Mouse (Mus musculus) heart, postnatal 14 days (tissue): ENCODE measurements around the gene Hist1h2bg. TPM values are rescaled to one million over a fixed set of nuclear protein-coding genes. Genes with fewer than 3 reads are reported as not detected.
"Not testable (repeated sequence)": the region's sequence is repeated elsewhere in the genome, so short reads cannot be mapped to it uniquely, and the experiment has no call there.

ENCODE experiments used
- DNase-seq, 2 experiments: peaks; one replicate each; pipeline ENCODE4 v3.0.0; 2021 to 2022
- intact Hi-C: fragments of 180-260 bp; cut with DNase I; formaldehyde crosslinking; loops from one replicate; pipeline ENCODE4 v1.15.1; 2025
- total RNA-seq, 2 experiments: library from RNA; stranded (reverse); gene quantifications; 2 replicates each; pipeline ENCODE4 v1.2.3; 2021

Hist1h2bg gene
- total RNA-seq, 2 experiments from 2014 or later: 100 to 175 TPM

DNA sequence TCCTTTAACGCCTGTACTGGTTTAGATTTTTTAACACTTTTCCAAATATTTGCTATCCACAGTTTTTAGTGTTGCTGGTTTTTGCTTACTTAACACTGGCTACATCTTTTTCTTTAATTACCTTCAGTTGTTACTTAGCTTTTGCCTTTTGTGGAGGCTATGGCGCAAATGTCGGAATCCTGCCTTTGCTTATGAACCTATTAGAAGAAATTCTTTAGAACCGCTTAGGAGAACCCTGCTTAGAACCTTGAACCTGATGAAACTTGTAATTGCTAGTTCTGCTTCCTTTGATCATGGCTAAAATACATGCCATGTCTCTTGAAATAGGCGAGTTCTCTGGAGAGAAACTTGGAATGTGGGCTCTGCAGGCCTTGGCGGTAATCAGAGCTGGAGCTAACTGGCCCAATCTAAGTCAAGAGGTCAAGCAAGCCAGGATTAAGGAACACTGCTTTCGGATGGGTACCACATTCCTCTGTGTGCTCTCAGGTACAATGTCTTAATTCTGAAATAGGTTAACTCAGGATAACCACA, 5.2 kb downstream of the Hist1h2bg start:
- DNase-seq: no peak
- intact Hi-C loops: no loop called here

DNA sequence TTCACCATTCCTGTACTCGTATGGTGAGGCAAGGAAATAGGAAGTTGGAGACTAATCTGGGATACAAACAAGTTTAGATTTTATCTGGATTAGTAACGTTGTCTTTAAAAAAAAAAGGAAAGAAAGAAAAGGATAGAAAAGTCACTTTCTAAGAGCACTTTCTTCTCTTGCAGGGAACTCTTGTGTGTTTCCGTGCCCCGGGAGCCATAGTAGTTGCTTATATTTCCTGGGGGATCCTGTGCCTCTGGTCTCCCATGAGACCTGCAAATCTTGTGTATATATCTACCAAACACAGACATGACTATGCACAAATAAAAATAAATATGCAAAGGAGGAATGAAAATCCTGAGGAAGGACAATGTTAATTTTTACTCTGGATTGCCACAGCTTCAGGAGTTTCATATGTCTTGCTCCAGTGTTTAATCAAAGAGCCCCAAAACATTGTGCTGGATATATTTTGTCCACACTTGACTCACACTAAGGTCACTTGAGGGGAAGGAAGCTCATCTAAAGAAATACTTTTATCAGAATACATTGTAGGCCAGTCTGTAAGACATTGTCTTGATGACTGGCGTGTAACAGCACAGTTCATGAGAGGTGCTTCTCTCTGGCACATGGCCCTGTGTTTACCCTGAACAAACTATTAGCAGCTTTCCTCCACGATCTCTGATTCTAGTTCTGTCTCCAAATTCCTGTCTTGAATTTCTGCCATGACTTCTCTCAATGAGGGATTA, 5.9 kb downstream of the Hist1h2bg start:
- DNase-seq: no peak
- intact Hi-C loops: no loop called here

DNA sequence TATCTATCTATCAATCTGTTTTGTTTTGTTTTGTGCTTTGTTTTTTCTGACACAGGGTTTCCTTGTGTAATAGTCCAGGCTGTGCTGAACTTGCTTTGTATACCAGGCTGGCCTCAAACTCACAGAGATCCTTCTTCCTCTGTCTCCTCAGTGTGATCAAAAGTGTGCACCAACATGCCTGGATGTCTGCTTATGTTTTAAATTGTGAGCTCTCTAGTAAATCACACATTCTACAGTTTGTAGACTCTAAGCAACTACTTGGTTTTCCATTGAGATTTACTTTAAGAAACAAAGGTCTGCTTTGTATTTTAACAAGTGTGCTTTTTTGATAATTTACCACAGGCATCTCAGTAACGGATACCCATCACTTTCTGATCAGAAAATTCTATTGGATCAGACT, 6.6 kb downstream of the Hist1h2bg start:
- intact Hi-C loops: no loop called here
- no peak for DNase-seq

DNA sequence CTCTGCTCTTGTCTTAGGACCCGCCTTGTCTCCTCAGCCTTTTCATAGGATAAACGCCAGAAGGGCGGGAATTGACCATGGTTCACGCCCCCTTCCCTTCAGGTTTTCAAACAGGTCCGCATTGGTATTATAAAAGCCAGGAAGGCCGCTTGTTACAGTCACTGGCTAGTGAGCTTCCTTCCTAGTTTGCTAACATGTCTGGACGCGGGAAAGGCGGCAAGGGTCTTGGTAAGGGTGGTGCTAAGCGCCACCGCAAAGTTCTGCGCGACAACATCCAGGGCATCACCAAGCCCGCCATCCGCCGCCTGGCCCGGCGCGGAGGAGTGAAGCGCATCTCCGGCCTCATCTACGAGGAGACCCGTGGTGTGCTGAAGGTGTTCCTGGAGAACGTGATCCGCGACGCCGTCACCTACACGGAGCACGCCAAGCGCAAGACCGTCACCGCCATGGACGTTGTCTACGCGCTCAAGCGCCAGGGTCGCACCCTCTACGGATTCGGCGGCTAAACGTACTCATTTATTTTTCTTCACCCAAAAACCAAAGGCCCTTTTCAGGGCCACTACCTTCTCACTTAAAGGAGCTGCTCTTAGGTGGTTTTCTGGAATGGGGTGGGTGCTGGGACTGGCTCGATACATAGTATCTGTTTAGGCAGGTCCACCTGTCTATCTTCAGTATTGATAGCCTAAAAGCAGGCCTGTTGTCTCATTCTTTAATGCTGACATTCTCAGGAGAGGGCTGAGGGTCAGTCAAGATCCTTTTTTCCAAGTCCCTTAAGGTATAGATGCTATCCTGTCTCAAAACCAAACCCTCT, 10.4 kb downstream of the Hist1h2bg start, which contains the start of gene Hist1h4d:
Gene Hist1h4d (plus strand): TSS at position 191 of the 811 bp plus-strand sequence.
- peak; percentile 91 to 98 for DNase-seq
- intact Hi-C loops: loop anchor here (5.0 to 10.0 kb wide), 4 partner anchors 49 to 1827 kb away; partner anchors contain the start of genes Hist1h1c, Hist1h1t, Hist1h2af and Hist1h2ak

DNA sequence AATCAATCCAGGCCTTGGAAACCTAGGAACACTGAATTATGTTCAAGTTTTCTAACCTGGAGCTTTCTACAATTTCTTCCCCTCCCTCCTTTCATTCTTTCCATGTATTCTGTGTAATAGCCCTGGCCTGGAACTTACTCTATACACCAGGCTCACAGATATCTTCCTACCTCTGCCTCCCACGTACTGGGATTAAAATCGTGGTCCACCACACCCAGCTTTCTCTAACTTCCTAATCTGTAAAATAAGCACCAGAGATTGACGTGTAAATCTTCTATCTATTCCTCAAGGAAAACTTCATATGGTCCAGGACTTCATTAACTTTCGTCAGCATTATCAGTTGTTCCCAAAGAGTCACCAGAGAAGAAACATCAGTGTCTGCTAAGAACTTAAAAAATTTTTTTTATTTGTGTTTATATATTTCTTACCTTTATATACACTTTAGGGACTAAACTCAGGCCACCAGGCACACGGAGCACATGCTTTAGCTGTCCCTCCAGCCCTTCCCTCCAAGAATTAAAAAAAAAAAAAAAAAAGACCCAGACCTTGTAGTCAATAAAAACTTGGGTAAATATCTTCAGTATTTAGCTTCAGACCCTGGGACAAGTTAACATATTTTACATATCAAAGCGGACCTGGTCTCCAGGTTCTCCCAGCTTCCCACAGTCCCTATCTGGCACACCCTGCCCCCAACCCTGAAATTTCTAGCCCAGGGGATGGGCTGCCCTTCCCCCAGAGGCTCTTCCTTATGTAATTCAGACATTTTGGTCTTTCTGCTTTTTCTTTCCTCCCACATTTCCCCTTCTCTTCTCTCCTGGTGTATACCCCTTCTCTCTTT, 11.2 kb downstream of the Hist1h2bg start:
- DNase-seq: no peak
- intact Hi-C loops: loop anchor here (5.0 to 10.0 kb wide), 4 partner anchors 50 to 1828 kb away; partner anchors contain the start of genes Hist1h1c, Hist1h1t, Hist1h2af and Hist1h2ak

DNA sequence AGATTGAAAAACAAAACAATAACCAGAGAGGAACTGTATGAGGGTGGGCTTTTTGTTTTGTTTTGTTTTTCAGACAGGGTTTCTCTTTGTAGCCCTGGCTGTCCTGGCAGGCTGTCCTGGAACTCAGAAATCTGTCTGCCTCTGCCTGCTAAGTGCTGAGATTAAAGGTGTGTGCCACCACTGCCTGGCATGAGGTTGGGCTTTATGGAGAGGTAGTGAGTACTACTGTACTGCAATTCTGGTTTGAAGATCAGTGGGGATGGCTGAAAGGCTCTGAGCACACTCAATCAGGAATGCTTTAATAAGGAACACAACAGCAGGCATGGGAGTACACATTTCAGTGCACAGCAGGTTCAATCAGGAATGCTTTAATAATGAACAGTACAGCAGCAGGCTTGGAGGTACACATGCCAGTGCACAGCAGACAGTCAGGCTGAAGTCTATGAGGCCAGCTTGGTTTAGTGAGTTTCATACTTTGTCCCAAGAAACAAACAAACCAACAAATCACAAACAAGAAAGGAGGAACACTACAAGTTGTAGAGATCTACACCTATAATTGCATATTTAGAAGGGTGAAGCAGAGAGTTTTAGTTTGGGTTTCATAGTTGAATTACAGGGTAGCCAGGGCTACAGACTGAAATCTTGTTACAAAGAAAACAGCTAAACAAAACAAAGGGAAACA, 12.3 kb downstream of the Hist1h2bg start:
- intact Hi-C loops: loop anchor here (5.0 to 10.0 kb wide), 4 partner anchors 51 to 1829 kb away; partner anchors contain the start of genes Hist1h1c, Hist1h1t, Hist1h2af and Hist1h2ak
- DNase-seq: no peak

DNA sequence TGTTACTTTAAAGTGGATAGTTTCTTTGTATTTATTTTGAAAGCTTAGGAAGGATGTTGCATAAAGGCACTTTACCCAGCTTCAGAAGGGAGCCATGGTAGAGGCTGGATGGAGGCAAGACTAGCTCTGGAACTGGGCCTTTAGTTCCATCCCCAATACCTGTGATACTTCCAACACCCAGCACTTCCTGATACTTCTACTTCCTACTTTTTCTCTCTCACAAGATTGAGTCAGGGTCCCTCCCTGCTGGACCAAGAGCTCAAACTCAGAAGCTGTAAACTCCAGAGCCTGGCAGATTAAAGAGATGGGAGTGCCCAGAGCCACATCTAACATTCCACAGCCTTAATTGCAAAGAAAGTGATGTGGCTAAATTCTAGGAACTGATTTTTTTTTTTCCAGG, 13.1 kb downstream of the Hist1h2bg start:
- intact Hi-C loops: loop anchor here (5.0 to 10.0 kb wide), 4 partner anchors 52 to 1830 kb away; partner anchors contain the start of genes Hist1h1c, Hist1h1t, Hist1h2af and Hist1h2ak
- DNase-seq: no peak

DNA sequence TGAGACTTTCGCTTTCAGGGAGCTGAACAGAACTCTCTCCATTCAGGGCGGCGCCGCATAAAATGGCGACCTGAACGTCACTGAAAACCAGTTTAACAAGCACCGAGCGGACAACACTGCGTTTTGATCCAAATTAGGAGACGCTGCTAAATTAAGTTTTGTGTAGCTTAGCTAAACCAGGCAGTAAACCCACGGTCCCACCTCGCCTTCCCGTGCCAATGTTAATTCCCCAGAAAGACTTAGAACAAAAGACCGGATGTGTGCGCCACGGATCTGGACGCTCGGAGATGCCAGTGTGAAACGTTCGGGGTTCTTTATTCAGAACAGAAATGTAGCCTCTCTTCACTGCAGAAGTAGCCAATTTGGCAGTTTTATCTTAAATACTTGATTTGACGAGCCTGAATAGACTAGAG, 13.8 kb downstream of the Hist1h2bg start:
- peak; percentile 65 to 79 for DNase-seq
- intact Hi-C loops: loop anchor here (5.0 to 10.0 kb wide), 2 partner anchors 37 to 1830 kb away; partner anchors contain the start of genes Hist1h1e, Hist1h2ak, Hist1h2be and Hist1h2bn

DNA sequence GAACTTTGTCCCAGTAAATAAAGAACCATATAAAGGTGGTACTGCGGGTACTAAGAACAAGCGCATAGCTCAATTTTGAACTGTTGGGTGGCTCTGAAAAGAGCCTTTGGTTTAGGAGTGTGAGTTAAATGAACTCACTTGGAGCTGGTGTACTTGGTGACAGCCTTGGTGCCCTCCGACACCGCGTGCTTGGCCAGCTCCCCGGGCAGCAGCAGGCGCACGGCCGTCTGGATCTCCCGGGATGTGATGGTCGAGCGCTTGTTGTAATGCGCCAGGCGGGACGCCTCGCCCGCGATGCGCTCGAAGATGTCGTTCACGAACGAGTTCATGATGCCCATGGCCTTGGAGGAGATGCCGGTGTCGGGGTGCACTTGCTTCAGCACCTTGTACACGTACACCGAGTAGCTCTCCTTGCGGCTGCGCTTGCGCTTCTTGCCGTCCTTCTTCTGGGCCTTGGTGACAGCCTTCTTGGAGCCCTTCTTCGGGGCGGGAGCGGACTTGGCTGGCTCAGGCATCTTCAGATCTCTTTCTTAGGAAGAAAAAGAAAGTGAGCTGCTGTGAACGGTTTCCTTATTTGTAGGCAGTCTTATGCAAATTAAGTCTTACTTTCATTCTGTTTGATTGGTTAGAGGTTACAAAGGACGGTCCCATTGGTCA, 14.4 kb downstream of the Hist1h2bg start:
- intact Hi-C loops: loop anchor here (5.0 to 10.0 kb wide), 2 partner anchors 37 to 1831 kb away; partner anchors contain the start of genes Hist1h1e, Hist1h2ak, Hist1h2be and Hist1h2bn
- DNase-seq: peak; percentile 62 to 67

DNA sequence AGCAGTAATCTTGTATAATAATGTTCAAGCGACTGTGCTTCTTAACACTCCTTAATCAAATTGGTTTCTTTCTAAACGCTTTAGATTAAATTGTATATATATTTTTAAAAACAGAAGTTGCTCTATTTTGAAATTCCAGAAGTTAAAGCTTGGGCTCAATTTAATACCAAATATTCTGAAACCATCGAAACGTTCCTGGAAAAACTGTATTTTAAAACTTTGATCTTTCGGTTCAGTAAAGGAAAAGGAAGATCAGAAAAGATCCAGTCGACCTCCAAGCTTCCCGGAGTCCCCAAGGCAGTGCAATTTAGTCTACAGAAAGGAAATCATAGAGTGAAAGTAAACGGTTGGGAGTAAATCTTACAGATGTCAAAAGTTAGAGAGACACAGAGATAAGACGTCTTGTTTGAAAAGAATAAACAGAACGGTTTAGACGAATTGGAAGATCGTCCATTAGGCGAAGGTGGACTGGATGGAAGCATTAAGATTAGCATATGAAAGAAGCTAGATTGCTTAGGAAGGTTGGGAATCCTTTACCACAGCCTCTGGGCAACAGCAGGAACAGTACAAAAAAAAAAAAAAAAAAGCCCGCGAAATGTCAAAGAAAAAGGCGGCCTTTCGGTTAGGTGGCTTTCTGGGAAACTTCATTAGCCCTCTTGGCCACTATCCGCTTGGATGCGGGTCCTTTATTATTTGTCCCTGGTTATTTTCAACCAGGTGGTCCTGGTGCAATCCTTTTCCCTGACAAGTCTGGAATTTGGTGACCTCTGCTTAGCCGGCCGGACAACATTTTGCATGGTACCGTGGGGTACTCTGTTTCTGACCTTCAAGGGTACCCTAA, 15.1 kb downstream of the Hist1h2bg start:
- intact Hi-C loops: loop anchor here (5.0 to 10.0 kb wide), 2 partner anchors 36 to 1832 kb away; partner anchors contain the start of genes Hist1h1e, Hist1h2ak, Hist1h2be and Hist1h2bn
- DNase-seq: no peak

DNA sequence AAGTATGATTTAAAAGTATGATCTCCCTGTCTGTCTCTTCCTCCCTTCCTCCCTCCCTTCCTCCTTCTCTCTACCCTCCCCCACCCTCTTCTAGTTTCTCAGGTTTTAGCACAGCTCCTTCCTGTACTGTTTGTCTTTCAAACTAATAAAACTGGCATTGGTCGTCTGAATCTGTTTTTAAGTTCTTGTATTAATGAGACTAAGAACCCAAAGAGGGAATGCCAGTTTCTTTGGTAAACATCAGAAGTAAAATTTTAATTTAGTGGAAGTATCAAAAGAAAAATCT, 15.7 kb downstream of the Hist1h2bg start:
- no peak for DNase-seq
- intact Hi-C loops: loop anchor here (5.0 to 10.0 kb wide), 2 partner anchors 35 to 1832 kb away; partner anchors contain the start of genes Hist1h1e, Hist1h2ak, Hist1h2be and Hist1h2bn

DNA sequence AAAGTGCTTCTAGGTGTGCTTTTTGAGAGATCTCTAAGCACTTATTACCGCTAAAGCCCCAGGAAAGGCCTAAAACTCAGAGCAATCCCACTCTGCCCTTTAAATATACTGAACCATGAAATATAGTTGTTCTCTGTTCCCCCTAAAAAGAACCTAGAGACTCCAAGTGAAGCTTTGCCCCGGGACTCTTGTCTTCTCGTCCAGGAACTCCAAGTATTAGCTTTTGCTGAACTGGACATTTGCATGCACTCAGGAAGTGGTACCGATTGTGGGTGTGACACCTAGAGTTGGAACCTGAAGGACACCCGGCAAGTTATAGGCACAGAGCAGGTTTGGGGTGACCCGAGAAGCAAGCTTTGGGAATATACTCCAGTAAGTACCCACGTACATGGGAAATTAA, 20.0 kb downstream of the Hist1h2bg start:
- intact Hi-C loops: loop anchor here (10.0 kb wide), 1 partner anchor 1546 kb away; the partner anchor contains the start of genes Hist1h2ag, Hist1h2bj and Hist1h4i
- no peak for DNase-seq

DNA sequence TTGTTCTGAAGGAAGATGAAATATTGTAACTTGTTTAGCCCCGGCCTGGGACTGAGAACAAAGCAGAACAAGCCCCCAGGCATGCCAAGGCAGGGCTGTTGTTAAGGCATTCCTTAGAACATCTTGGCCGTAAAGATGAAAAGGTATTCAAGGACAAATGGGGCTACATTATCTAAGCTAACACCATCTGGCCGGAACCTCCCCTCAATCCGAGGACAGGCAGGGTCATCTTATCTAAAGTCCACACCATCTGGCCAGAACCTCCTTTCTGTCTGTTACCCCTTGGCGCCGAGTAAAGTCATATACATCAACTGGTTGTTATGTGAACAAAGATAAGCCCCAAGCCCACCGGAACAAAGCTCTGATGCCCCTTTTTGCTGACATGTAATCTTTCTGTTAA, 20.7 kb downstream of the Hist1h2bg start:
- intact Hi-C loops: loop anchor here (10.0 kb wide), 1 partner anchor 1547 kb away; the partner anchor contains the start of genes Hist1h2ag, Hist1h2bj and Hist1h4i
- not testable (repeated sequence) for DNase-seq

DNA sequence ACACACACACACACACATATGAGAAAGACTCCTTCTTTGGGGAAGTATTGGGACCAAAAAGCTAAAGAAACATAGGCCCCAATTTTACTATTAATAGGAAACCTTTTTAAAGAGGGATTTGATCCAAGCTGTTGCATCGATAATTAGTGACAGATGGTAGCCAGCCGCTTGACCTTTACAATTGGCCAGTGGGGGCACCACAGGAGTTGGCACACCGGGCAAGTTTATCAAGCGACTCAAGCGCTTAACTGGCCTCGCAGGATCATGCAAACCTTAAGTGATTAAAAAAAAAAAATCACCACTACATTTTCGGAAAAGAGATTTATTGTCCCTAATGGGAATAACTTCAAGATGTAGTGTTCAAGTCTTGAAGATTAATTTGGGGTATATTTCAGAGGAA, 21.4 kb downstream of the Hist1h2bg start:
- intact Hi-C loops: loop anchor here (10.0 kb wide), 1 partner anchor 1548 kb away; the partner anchor contains the start of genes Hist1h2ag, Hist1h2bj and Hist1h4i
- no peak for DNase-seq

DNA sequence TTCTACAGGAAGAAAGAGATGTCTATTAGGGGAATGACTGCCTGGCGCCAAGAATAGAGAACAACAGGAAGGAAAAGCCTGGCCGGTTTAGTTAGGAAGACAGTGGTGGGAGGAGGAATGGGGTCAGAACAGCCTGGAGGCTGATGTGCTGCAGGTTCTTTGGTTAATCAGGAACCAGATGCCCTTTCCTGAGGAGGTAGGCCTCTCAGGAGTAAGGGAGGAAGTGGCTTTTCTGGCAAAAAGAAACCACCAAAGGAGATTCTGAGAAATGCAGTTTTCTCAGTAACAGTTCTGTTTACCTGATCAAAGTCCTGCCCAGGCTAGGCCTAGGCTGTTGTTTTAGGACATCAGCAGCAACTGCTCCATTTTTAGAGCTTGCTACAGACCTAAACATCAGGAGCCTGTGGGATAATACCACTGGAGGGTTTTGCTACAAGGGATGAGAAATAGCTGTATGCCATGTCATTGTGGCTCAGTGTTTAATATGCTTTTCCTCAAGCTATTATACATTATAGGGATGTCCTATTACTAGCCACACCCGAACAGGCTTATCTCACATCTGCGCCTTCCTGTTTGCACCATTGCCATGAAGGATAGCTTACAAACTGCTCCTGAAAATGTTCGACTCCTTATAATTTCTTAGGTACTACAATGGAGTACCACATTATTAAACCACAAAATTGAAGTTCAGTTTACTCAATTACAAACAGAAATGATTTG, 22.0 kb downstream of the Hist1h2bg start:
- DNase-seq: no peak
- intact Hi-C loops: loop anchor here (10.0 kb wide), 1 partner anchor 1548 kb away; the partner anchor contains the start of genes Hist1h2ag, Hist1h2bj and Hist1h4i

DNA sequence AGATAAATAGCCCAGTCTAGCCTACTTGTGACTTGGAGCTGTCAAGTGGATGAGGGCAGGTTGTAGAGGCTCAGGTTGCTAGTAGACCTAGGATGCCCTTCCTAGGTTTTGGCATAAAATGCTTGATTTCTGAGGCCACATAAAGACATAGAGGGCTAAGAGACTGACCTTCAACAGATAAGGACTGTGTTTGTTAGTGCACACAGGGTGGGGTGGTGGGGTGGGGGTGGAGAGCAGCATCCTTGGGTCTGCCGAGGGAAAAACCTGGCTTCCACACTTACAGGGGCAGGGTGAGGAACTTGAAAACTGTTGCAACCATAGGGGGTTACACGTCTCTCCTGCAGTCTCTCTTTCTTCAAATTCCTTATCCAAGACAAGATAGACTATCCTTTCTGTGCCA, 24.0 kb downstream of the Hist1h2bg start:
- intact Hi-C loops: loop anchor here (10.0 kb wide), 1 partner anchor 1550 kb away; the partner anchor contains the start of genes Hist1h2ag, Hist1h2bj and Hist1h4i

More for the DNA sequence above, 24.0 kb downstream of the Hist1h2bg start:
- DNase-seq: no peak
